Mouse (Mus musculus): Measurements from ENCODE around the gene Itln1. TPM values are rescaled to one million over a fixed set of nuclear protein-coding genes. Genes with fewer than 3 reads are reported as not detected.
"Not testable (repeated sequence)": the region's sequence is repeated elsewhere in the genome, so short reads cannot be mapped to it uniquely, and the experiment has no call there.

Gene Itln1
- polyA plus RNA-seq, 1 experiment = 0.64 TPM

GRCm38 (mm10) chr1:171473920-171474640 lies 61.0 kb downstream of the Itln1 start:
- DNase-seq = no peak
- 52% methylated on average over 9 of the region's 9 CpGs for WGBS
- no peak overlapping the region for H3K4me3 ChIP-seq (replicated peaks; ENCODE audit: extremely low read depth, low read depth, low read length)
- TF ChIP-seq POLR2A (IDR thresholded peaks at IDR 0.05; ENCODE audit: borderline replicate concordance, extremely low read depth, low read depth, low read length) = no peak
- no peak for TF ChIP-seq CTCF (IDR thresholded peaks at IDR 0.05; ENCODE audit: insufficient read depth, low read length)
- peaks cover 6% of the 10 kb centered on the region for H3K4me1 ChIP-seq (ENCODE audit: control insufficient read depth, insufficient read depth, low read length)

- DNase-seq = no peak
- 63% methylated on average over 4 of the region's 4 CpGs for WGBS
- H3K4me1 ChIP-seq (ENCODE audit: control insufficient read depth, insufficient read depth, low read length) = peaks cover 6% of the 10 kb centered on the region
- H3K4me3 ChIP-seq (replicated peaks; ENCODE audit: extremely low read depth, low read depth, low read length) = no peak overlapping the region
- TF ChIP-seq CTCF (IDR thresholded peaks at IDR 0.05; ENCODE audit: insufficient read depth, low read length) = no peak
- TF ChIP-seq POLR2A (IDR thresholded peaks at IDR 0.05; ENCODE audit: borderline replicate concordance, extremely low read depth, low read depth, low read length) = no peak
These were observed 61.6 kb downstream of the Itln1 start for GRCm38 (mm10) chr1:171473506-171473905.

GRCm38 (mm10) chr1:171471941-171472340 lies 63.2 kb downstream of the Itln1 start:
- not testable (repeated sequence) for H3K4me3 ChIP-seq (replicated peaks; ENCODE audit: extremely low read depth, low read depth, low read length); H3K4me1 ChIP-seq (ENCODE audit: control insufficient read depth, insufficient read depth, low read length); DNase-seq
- 85% methylated on average over 8 of the region's 8 CpGs for WGBS

- TF ChIP-seq POLR2A (IDR thresholded peaks at IDR 0.05; ENCODE audit: borderline replicate concordance, extremely low read depth, low read depth, low read length) (no peak), CTCF (IDR thresholded peaks at IDR 0.05; ENCODE audit: insufficient read depth, low read length) (no peak)
- no peak for DNase-seq
- 79% methylated on average over 1 of the region's 1 CpGs for WGBS
- Histone ChIP-seq H3K4me3 (replicated peaks; ENCODE audit: extremely low read depth, low read depth, low read length) (no peak overlapping the region), H3K4me1 (ENCODE audit: control insufficient read depth, insufficient read depth, low read length) (peaks cover 6% of the 10 kb centered on the region)
These were observed 63.6 kb downstream of the Itln1 start for GRCm38 (mm10) chr1:171471452-171471851.

- no peak overlapping the region for H3K4me3 ChIP-seq (replicated peaks; ENCODE audit: extremely low read depth, low read depth, low read length)
- peaks cover 6% of the 10 kb centered on the region for H3K4me1 ChIP-seq (ENCODE audit: control insufficient read depth, insufficient read depth, low read length)
- TF ChIP-seq CTCF (IDR thresholded peaks at IDR 0.05; ENCODE audit: insufficient read depth, low read length) = no peak
- TF ChIP-seq POLR2A (IDR thresholded peaks at IDR 0.05; ENCODE audit: borderline replicate concordance, extremely low read depth, low read depth, low read length) = no peak
- WGBS = 61% methylated on average over 5 of the region's 5 CpGs
- DNase-seq = peak; percentile 38
These were observed 64.2 kb downstream of the Itln1 start for GRCm38 (mm10) chr1:171470896-171471295.

GRCm38 (mm10) chr1:171470371-171470871 lies 64.7 kb downstream of the Itln1 start:
- peak; percentile 66 for DNase-seq
- Histone ChIP-seq H3K4me1 (ENCODE audit: control insufficient read depth, insufficient read depth, low read length) (peaks cover 6% of the 10 kb centered on the region), H3K4me3 (replicated peaks; ENCODE audit: extremely low read depth, low read depth, low read length) (no peak overlapping the region)
- TF ChIP-seq CTCF (IDR thresholded peaks at IDR 0.05; ENCODE audit: insufficient read depth, low read length) (peak; percentile 81), POLR2A (IDR thresholded peaks at IDR 0.05; ENCODE audit: borderline replicate concordance, extremely low read depth, low read depth, low read length) (no peak)
- WGBS = 21% methylated on average over 7 of the region's 7 CpGs

- DNase-seq = no peak
- WGBS = 54% methylated on average over 3 of the region's 3 CpGs
- no peak for TF ChIP-seq CTCF (IDR thresholded peaks at IDR 0.05; ENCODE audit: insufficient read depth, low read length)
- TF ChIP-seq POLR2A (IDR thresholded peaks at IDR 0.05; ENCODE audit: borderline replicate concordance, extremely low read depth, low read depth, low read length) = no peak
- Histone ChIP-seq H3K4me3 (replicated peaks; ENCODE audit: extremely low read depth, low read depth, low read length) (no peak overlapping the region), H3K4me1 (ENCODE audit: control insufficient read depth, insufficient read depth, low read length) (peaks cover 6% of the 10 kb centered on the region)
These were observed 65.4 kb downstream of the Itln1 start for GRCm38 (mm10) chr1:171469678-171470077.

Other genes with a start within 250 kb of the Itln1 start
- gene Usp21, start 247.3 kb downstream of the Itln1 start, polyA plus RNA-seq (2012; rRNA removed) = 42.3 and 51.2 TPM in 2 replicates
- 18.8 and 22.2 TPM in 2 replicates for gene Ufc1, start 240.3 kb downstream of the Itln1 start, polyA plus RNA-seq (2012; rRNA removed)
- gene Dedd, start 206.1 kb downstream of the Itln1 start, polyA plus RNA-seq (2012; rRNA removed) = 34.5 and 47.0 TPM in 2 replicates
- gene Nit1, start 189.6 kb downstream of the Itln1 start, polyA plus RNA-seq (2012; rRNA removed) = 42.7 and 44.1 TPM in 2 replicates
- 9.0 and 20.0 TPM in 2 replicates for gene Pfdn2, start 189.6 kb downstream of the Itln1 start, polyA plus RNA-seq (2012; rRNA removed)
- 1.9 and 3.4 TPM in 2 replicates for gene Klhdc9, start 174.5 kb downstream of the Itln1 start, polyA plus RNA-seq (2012; rRNA removed)
- 10.3 and 19.2 TPM in 2 replicates for gene Nectin4, start 165.2 kb downstream of the Itln1 start, polyA plus RNA-seq (2012; rRNA removed)
- gene Arhgap30, start 146.3 kb downstream of the Itln1 start, polyA plus RNA-seq (2012; rRNA removed) = 11.6 and 17.5 TPM in 2 replicates
- gene Usf1, start 124.0 kb downstream of the Itln1 start, polyA plus RNA-seq (2012; rRNA removed) = 95.3 and 107 TPM in 2 replicates
- gene Tstd1, start 116.4 kb downstream of the Itln1 start, polyA plus RNA-seq (2012; rRNA removed) = 8.9 and 16.2 TPM in 2 replicates
- 108 and 149 TPM in 2 replicates for gene F11r, start 97.8 kb downstream of the Itln1 start, polyA plus RNA-seq (2012; rRNA removed)
- 2.8 and 3.3 TPM in 2 replicates for gene Alyref2, start 31.8 kb downstream of the Itln1 start, polyA plus RNA-seq (2012; rRNA removed)
- 1.8 and 3.1 TPM in 2 replicates for gene Cd244a, start 23.9 kb upstream of the Itln1 start, polyA plus RNA-seq (2012; rRNA removed)
- gene Ly9, start 72.1 kb upstream of the Itln1 start, polyA plus RNA-seq (2012; rRNA removed) = 2.2 and 2.6 TPM in 2 replicates
- 2.1 and 2.2 TPM in 2 replicates for gene Slamf7, start 117.7 kb upstream of the Itln1 start, polyA plus RNA-seq (2012; rRNA removed)
- gene Cd48, start 146.7 kb upstream of the Itln1 start, polyA plus RNA-seq (2012; rRNA removed) = 9.2 and 14.4 TPM in 2 replicates
- 0.25 and 0.54 TPM in 2 replicates for gene Slamf1, start 231.8 kb upstream of the Itln1 start, polyA plus RNA-seq (2012; rRNA removed)